In the genomic region with DNA sequence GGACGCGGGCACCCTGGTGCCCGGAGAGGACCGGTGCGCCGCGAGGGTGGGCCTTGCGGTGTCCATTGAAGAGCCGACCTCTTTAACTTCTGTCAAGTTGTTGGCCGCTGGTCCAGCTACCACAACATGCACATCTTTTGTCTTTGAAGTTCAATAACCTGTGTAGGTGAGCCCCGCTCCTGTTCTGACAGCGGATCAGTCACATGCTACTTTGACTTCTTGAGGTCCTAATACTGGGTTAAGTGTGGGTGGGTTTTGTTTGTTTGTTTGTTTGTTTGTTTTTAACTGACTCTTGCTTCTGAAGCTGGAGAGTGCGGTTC, we compare ENCODE assay signal across 8 mouse cellular contexts. TPM values are rescaled to one million over a fixed set of nuclear protein-coding genes. Genes with fewer than 3 reads are reported as not detected.
DNase-seq lines count a peak whose midpoint lies in the region; ATAC-seq and TF ChIP-seq lines count a peak whose summit lies in the region.

No protein-coding gene starts in this region.

- H3K27ac ChIP-seq in liver, adult 2 months (replicated peaks; ENCODE audit: insufficient read depth, low read depth, low read length): peak overlapping the region; percentile 65
- H3K27ac ChIP-seq in neural tube, embryonic 12.5 days: peak overlapping the region; percentile 82; the same call in 1 of the 2 replicates

- DNase-seq in liver, adult 2 months (ENCODE audit: extremely low read depth, low read depth, low spot score): peak; percentile 35
- no peak for DNase-seq in liver
- peak; percentile 56 for DNase-seq in brain, embryonic 14.5 days (ENCODE audit: low read depth)
- no peak for DNase-seq in cerebellum, postnatal 4 days (ENCODE audit: low spot score in 2 of 2)
- DNase-seq in spleen, postnatal 36 days (ENCODE audit: low spot score in 2 of 2): no peak

- H3K4me3 ChIP-seq in liver, adult 2 months (ENCODE audit: insufficient read depth, low read depth, low read length): peak overlapping the region; percentile 90
- peak overlapping the region; percentile 95 for H3K4me3 ChIP-seq in neural tube, embryonic 12.5 days

- ATAC-seq in inflammation-experienced regulatory T-cells, adult 6 months: peak; percentile 11
- no peak for ATAC-seq in neural tube, embryonic 12.5 days (ENCODE audit: low FRiP score, low read depth)
- ATAC-seq in erythroid progenitor cell, adult 5-6 weeks (replicated peaks; ENCODE audit: low FRiP score, poor library complexity, severe bottlenecking): no peak

- peaks cover 12% of the 10 kb centered on the region for H3K4me1 ChIP-seq in liver, adult 2 months (ENCODE audit: control insufficient read depth, insufficient read depth, low read length)
- peaks cover 18% of the 10 kb centered on the region for H3K4me1 ChIP-seq in neural tube, embryonic 12.5 days

- WGBS in liver, adult 2 months: 0% methylated on average over 13 of the region's 13 CpGs
- WGBS in neural tube, embryonic 12.5 days: under 1% methylated on average over 13 of the region's 13 CpGs

- peak overlapping the region; percentile 91 for H3K4me2 ChIP-seq in neural tube, embryonic 12.5 days (replicated peaks)

- H3K9ac ChIP-seq in liver, adult 2 months (ENCODE audit: low read depth, low read length): peak overlapping the region; percentile 90
- peak overlapping the region; percentile 89 for H3K9ac ChIP-seq in neural tube, embryonic 12.5 days

- TF ChIP-seq CTCF in liver, adult 2 months (IDR thresholded peaks at IDR 0.05; ENCODE audit: low read depth, low read length): no peak
- no peak for TF ChIP-seq CTCF in brain, embryonic 14.5 days (IDR thresholded peaks at IDR 0.05; ENCODE audit: borderline replicate concordance, extremely low read depth, insufficient read depth, insufficient read length)

- H3K79me2 ChIP-seq in liver, adult 2 months (ENCODE audit: control insufficient read depth, insufficient read depth, low read length): peaks cover 37% of the 10 kb centered on the region

- no peaks in the 10 kb centered on the region for H3K9me3 ChIP-seq in neural tube, embryonic 12.5 days

- H3K27me3 ChIP-seq in liver, adult 2 months (ENCODE audit: control insufficient read depth, insufficient read depth, low read length): no peaks in the 10 kb centered on the region
- H3K27me3 ChIP-seq in neural tube, embryonic 12.5 days (replicated peaks): no peaks in the 10 kb centered on the region

- TF ChIP-seq POLR2A in liver, adult 2 months (IDR thresholded peaks at IDR 0.05; ENCODE audit: extremely low read depth, insufficient read depth, low read length): no peak
- no peak for TF ChIP-seq POLR2A in brain, embryonic 14.5 days (IDR thresholded peaks at IDR 0.05; ENCODE audit: borderline replicate concordance, extremely low read depth, insufficient read depth, insufficient read length, poor library complexity, severe bottlenecking)

- H3K36me3 ChIP-seq in liver, adult 2 months (ENCODE audit: control insufficient read depth, insufficient read depth, low read length): no peaks in the 10 kb centered on the region
- H3K36me3 ChIP-seq in neural tube, embryonic 12.5 days: peaks cover 4% of the 10 kb centered on the region

RNA-seq across cellular contexts. Expression of a gene that starts 0.6 kb away (rescaled TPM):
- total RNA-seq in liver, adult 2 months (2014; rRNA removed): 10.0 and 13.6 TPM in 2 replicates
- polyA plus RNA-seq in liver, adult 2 months (2012; rRNA removed): 17.5 TPM in 2 replicates
- polyA plus RNA-seq in brain, embryonic 14.5 days (2012; rRNA removed): 44.9 and 53.1 TPM in 2 replicates
- polyA plus RNA-seq in inflammation-experienced regulatory T-cells, adult 6 months (2017; shearing (Covaris generic)): 10 to 100 TPM; 13.8 to 21.0 (median 19.3) TPM
- polyA plus RNA-seq in neural tube, embryonic 12.5 days (2016; fragmentation: Nextera tagmentation; extraction: Ambion mirVana): 36.0 and 36.7 TPM in 2 replicates
- total RNA-seq in erythroid progenitor cell, adult 5-6 weeks (2015; ENCODE audit: low replicate concordance): 1.1 and 30.6 TPM in 2 replicates
- total RNA-seq in erythroid progenitor cell, adult 5-6 weeks (2017; ENCODE audit: low replicate concordance): 3.1 and 14.1 TPM in 2 replicates

RNA-seq across cellular contexts. Expression of a gene that starts 4.0 kb away (rescaled TPM):
- total RNA-seq in liver, adult 2 months (2014; rRNA removed): 18.7 and 20.0 TPM in 2 replicates
- 27.8 and 29.1 TPM in 2 replicates for polyA plus RNA-seq in liver, adult 2 months (2012; rRNA removed)
- 70.7 and 78.1 TPM in 2 replicates for polyA plus RNA-seq in brain, embryonic 14.5 days (2012; rRNA removed)
- 10 to 100 TPM; 57.6 to 85.3 (median 63.8) TPM for polyA plus RNA-seq in inflammation-experienced regulatory T-cells, adult 6 months (2017; shearing (Covaris generic))
- 116 and 119 TPM in 2 replicates for polyA plus RNA-seq in neural tube, embryonic 12.5 days (2016; fragmentation: Nextera tagmentation; extraction: Ambion mirVana)
- 67.8 and 91.4 TPM in 2 replicates for total RNA-seq in erythroid progenitor cell, adult 5-6 weeks (2015; ENCODE audit: low replicate concordance)
- 116 and 166 TPM in 2 replicates for total RNA-seq in erythroid progenitor cell, adult 5-6 weeks (2017; ENCODE audit: low replicate concordance)

RNA-seq across cellular contexts. Expression of a gene that starts 46.5 kb away (rescaled TPM):
- 26.3 and 27.7 TPM in 2 replicates for total RNA-seq in liver, adult 2 months (2014; rRNA removed)
- polyA plus RNA-seq in liver, adult 2 months (2012; rRNA removed): 18.7 and 28.4 TPM in 2 replicates
- polyA plus RNA-seq in brain, embryonic 14.5 days (2012; rRNA removed): 145 and 243 TPM in 2 replicates
- 100 to 1,000 TPM; 113 to 143 (median 119) TPM for polyA plus RNA-seq in inflammation-experienced regulatory T-cells, adult 6 months (2017; shearing (Covaris generic))
- 187 TPM in 2 replicates for polyA plus RNA-seq in neural tube, embryonic 12.5 days (2016; fragmentation: Nextera tagmentation; extraction: Ambion mirVana)
- total RNA-seq in erythroid progenitor cell, adult 5-6 weeks (2015; ENCODE audit: low replicate concordance): 135 and 183 TPM in 2 replicates
- total RNA-seq in erythroid progenitor cell, adult 5-6 weeks (2017; ENCODE audit: low replicate concordance): 123 and 140 TPM in 2 replicates

RNA-seq across cellular contexts. Expression of a gene that starts 48.5 kb away (rescaled TPM):
- 4.4 and 5.5 TPM in 2 replicates for total RNA-seq in liver, adult 2 months (2014; rRNA removed)
- polyA plus RNA-seq in liver, adult 2 months (2012; rRNA removed): 2.2 and 2.7 TPM in 2 replicates
- 9.0 and 10.2 TPM in 2 replicates for polyA plus RNA-seq in brain, embryonic 14.5 days (2012; rRNA removed)
- 10 to 100 TPM; 20.3 to 26.9 (median 22.1) TPM for polyA plus RNA-seq in inflammation-experienced regulatory T-cells, adult 6 months (2017; shearing (Covaris generic))
- 12.4 and 14.0 TPM in 2 replicates for polyA plus RNA-seq in neural tube, embryonic 12.5 days (2016; fragmentation: Nextera tagmentation; extraction: Ambion mirVana)
- total RNA-seq in erythroid progenitor cell, adult 5-6 weeks (2015; ENCODE audit: low replicate concordance): 10.5 and 18.4 TPM in 2 replicates
- total RNA-seq in erythroid progenitor cell, adult 5-6 weeks (2017; ENCODE audit: low replicate concordance): 23.2 and 41.9 TPM in 2 replicates

Comparison
In these comparisons a context has a peak if more than half of its experiments do, and no peak if none do; other contexts are left out.
1. DNase-seq: peak in liver, adult 2 months (single experiment) and brain, embryonic 14.5 days (single experiment); none in liver (single experiment), cerebellum, postnatal 4 days (0 of 2) and spleen, postnatal 36 days (0 of 2).